13 mouse cellular contexts compared by ENCODE assay signal in the genomic region with DNA sequence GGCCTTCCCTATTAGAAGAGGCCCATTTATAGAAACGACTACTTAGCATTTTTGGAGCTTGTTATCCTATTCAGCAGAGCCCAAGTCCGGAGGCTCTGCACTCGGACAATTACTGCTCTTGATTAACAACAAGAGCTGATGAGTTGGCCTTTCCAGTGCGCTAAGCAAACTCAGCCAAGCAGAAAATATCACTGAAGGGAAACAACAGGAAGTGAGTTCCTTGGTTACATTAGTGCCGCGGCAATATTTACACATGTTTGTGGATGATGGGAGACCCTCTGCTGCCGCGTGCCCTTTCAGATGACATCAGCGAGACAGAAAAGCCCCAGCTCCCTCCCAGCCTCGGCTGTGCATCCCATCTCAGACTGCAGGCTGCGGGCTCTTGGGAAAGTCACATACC.
DNase-seq lines count a peak whose midpoint lies in the region; ATAC-seq lines count a peak whose summit lies in the region.
"Had no signal": no experiment of that assay in that cellular context is flagged by ENCODE, and none has a peak within 500 bp of the region (broad histone marks: within the 10 kb centered on the region; RNA-seq: fewer than 3 reads in every experiment).

No protein-coding gene starts in this region.

- H3K9me3 ChIP-seq in embryonic facial prominence, embryonic 10.5 days, result no peaks in the 10 kb centered on the region
- H3K9me3 ChIP-seq in hindbrain, embryonic 16.5 days (ENCODE audit: control insufficient read depth, low read length), result no peaks in the 10 kb centered on the region
- no peaks in the 10 kb centered on the region for H3K9me3 ChIP-seq in neural tube, embryonic 15.5 days (replicated peaks)
- H3K9me3 ChIP-seq: heart, embryonic 13.5 days had no signal

- H3K36me3 ChIP-seq in embryonic facial prominence, embryonic 10.5 days (replicated peaks), result no peaks in the 10 kb centered on the region
- H3K36me3 ChIP-seq in hindbrain, embryonic 16.5 days (ENCODE audit: control insufficient read depth, insufficient read depth, low read length), result no peaks in the 10 kb centered on the region
- no peaks in the 10 kb centered on the region for H3K36me3 ChIP-seq in neural tube, embryonic 15.5 days
- H3K36me3 ChIP-seq: heart, embryonic 13.5 days had no signal

- peaks cover 57% of the 10 kb centered on the region for H3K27me3 ChIP-seq in embryonic facial prominence, embryonic 10.5 days (replicated peaks; ENCODE audit: low read depth, poor library complexity, severe bottlenecking)
- H3K27me3 ChIP-seq in hindbrain, embryonic 16.5 days (replicated peaks; ENCODE audit: control insufficient read depth, insufficient read depth, low read length), result peaks cover 2% of the 10 kb centered on the region; the same call in 1 of the 2 replicates
- 0 out of 2 replicates have a peak, but pooled peaks cover 3% of the 10 kb centered on the region for H3K27me3 ChIP-seq in neural tube, embryonic 15.5 days (replicated peaks)
- H3K27me3 ChIP-seq: heart, embryonic 13.5 days had no signal

- 52% methylated on average over 11 of the region's 11 CpGs for WGBS in embryonic facial prominence, embryonic 10.5 days
- 19% methylated on average over 11 of the region's 11 CpGs for WGBS in hindbrain, embryonic 16.5 days
- 21% methylated on average over 11 of the region's 11 CpGs for WGBS in neural tube, embryonic 15.5 days

- H3K4me1 ChIP-seq in embryonic facial prominence, embryonic 10.5 days, result peaks cover 27% of the 10 kb centered on the region
- peaks cover 2% of the 10 kb centered on the region; the same call in 1 of the 2 replicates for H3K4me1 ChIP-seq in hindbrain, embryonic 16.5 days (ENCODE audit: control insufficient read depth, insufficient read depth, low read depth, low read length)
- H3K4me1 ChIP-seq in neural tube, embryonic 15.5 days, result peaks cover 12% of the 10 kb centered on the region
- H3K4me1 ChIP-seq: heart, embryonic 13.5 days had no signal

- H3K4me2 ChIP-seq in hindbrain, embryonic 16.5 days (ENCODE audit: low read length), result no peak overlapping the region
- no peak overlapping the region for H3K4me2 ChIP-seq in neural tube, embryonic 15.5 days
- H3K4me2 ChIP-seq: heart, embryonic 13.5 days had no signal

- no peak overlapping the region for H3K27ac ChIP-seq in embryonic facial prominence, embryonic 10.5 days (replicated peaks)
- H3K27ac ChIP-seq in hindbrain, embryonic 16.5 days (ENCODE audit: low read depth, low read length), result no peak overlapping the region
- H3K27ac ChIP-seq in neural tube, embryonic 15.5 days (replicated peaks), result no peak overlapping the region
- H3K27ac ChIP-seq: heart, embryonic 13.5 days; liver, embryonic 14.5 days had no signal

- H3K9ac ChIP-seq in hindbrain, embryonic 16.5 days (ENCODE audit: low read depth, low read length), result no peak overlapping the region
- H3K9ac ChIP-seq in neural tube, embryonic 15.5 days (replicated peaks), result no peak overlapping the region
- H3K9ac ChIP-seq: heart, embryonic 13.5 days; liver, embryonic 14.5 days had no signal

- ATAC-seq in hindbrain, embryonic 16.5 days, result peak; percentile 88
- peak; percentile 76 for ATAC-seq in neural tube, embryonic 15.5 days (ENCODE audit: low FRiP score)
- no peak for ATAC-seq in monocyte, adult 5-6 weeks (replicated peaks; ENCODE audit: insufficient number of reproducible peaks, low FRiP score, low TSS enrichment, poor library complexity, severe bottlenecking)

- peak; percentile 7 to 26 for DNase-seq in layer of hippocampus, adult 18-20 months (ENCODE audit: low spot score in 2 of 2)
- DNase-seq in layer of hippocampus, postnatal 25 days (ENCODE audit: extremely low spot score in 1 of 2, low spot score in 1 of 2), result no peak
- peak; percentile 21 for DNase-seq in embryonic facial prominence, embryonic 10.5 days (ENCODE audit: low spot score)
- DNase-seq in urinary bladder, adult 2 months (ENCODE audit: low spot score), result no peak
- DNase-seq in lung, postnatal 10 days, result no peak
- DNase-seq: kidney, postnatal 14 days; thymus, adult 18-20 months had no signal

- no peak overlapping the region for H3K4me3 ChIP-seq in embryonic facial prominence, embryonic 10.5 days
- H3K4me3 ChIP-seq in hindbrain, embryonic 16.5 days (ENCODE audit: low read length), result no peak overlapping the region
- no peak overlapping the region for H3K4me3 ChIP-seq in neural tube, embryonic 15.5 days (replicated peaks)
- H3K4me3 ChIP-seq: erythroblast, embryonic 14.5 days; heart, embryonic 13.5 days had no signal

Comparison
In these comparisons a context has a peak if more than half of its experiments do, and no peak if none do; other contexts are left out.
1. DNase-seq: peak in layer of hippocampus, adult 18-20 months (2 of 2) and embryonic facial prominence, embryonic 10.5 days (single experiment); none in layer of hippocampus, postnatal 25 days (0 of 2), urinary bladder, adult 2 months (single experiment) and lung, postnatal 10 days (single experiment).